Mouse (Mus musculus) ovary, postnatal 10 days (tissue): Measurements from ENCODE around the gene Ccdc28a.

Source experiments
- DNase-seq: peaks from one replicate; pipeline ENCODE4 v3.0.0; 2022; ENCODE audit warnings: low spot score

Ccdc28a gene

GRCm38 (mm10) chr10:18234560-18235401 lies at the start of gene Ccdc28a:
Ccdc28a (minus strand) TSS chr10:18234998.
- peak; percentile 90 for DNase-seq

DNA sequence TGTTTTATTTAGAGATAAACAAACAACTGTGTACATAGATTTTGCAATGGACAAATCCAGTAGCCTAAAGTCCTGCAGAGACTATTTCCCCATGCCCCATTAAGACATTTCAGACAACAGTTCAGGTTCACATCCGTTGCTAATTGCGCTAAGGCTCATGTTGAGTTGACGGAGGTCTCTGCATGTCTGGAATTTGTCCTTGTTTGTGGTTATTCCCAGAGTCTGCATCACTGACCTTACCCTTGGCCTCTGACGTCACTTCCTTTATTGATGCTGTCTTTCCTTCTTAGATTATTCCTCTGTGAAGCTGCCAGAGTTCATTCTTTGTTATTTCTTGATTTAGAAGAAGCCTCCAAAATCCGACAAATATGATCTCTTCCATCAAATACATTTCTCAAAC lies 49.2 kb upstream of the Ccdc28a start:
- DNase-seq: no peak

DNA sequence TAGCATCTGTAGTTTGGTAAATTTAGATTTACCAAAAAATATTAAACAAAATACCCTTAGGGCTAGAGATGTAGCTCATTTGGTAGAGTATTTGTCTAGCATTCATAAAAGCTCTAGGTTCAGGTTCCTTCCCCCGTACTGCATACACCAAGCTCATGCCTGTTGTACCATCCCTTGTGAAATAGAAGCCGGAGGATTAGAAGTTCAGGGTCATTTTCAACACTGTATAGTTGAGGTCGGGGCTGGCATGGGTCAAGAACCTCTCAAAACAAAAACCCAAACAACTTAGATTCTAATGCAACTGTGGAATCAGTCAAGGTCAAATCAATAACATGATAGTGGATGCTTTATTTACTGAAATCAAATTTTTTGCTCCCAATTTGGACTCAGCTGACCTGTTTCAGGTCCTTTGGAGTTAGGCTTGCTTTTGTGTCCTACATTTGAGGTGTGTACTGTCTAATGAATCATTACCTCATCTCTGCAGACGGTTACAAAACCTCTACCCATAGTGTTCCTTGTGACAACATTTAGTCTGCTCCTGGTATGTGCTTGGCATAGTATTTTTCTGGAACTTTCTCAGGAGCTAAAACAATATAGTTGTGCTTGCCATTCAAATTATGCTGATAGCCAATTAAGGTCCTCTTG lies 41.4 kb upstream of the Ccdc28a start:
- DNase-seq: no peak

- no peak for DNase-seq
Measured at GRCm38 (mm10) chr10:18251345-18251744, 16.5 kb upstream of the Ccdc28a start.

DNA sequence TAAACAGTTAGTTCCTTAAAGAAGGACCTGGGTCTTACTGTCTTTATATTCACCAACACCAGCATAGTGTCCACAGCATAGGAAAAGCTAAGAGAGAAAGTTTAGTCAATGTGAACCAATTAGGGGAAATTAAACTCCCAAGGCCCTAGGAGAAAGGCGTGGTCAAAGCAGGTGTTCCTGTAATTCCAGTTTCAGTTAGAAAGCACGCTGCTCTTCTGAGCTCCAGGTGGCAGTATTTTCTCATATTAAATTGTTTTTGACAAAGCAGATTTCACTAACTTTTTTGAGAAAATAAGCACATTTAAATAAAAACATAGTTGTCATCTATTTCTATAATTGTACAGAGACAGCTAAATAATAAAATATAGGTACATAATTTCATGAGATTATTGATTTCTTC lies 8.8 kb upstream of the Ccdc28a start:
- DNase-seq: no peak

DNA sequence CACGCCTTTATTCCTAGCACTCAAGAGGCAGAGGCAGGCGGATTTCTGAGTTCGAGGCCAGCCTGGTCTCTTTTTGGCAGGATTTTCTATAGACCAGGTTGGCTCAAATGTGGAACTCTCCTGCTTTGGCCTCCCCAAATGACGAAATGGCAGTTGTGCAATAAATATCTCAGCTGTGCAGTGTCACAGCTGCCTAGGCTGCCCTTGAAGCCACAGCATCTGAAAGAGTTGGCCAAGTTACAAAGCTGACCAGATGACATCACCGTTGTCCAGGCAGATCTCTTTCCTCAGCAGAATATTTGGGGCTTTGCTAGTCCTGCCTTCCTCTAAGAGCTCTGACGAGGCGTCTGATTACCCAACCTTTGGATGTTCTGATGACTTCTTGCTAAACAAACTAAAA lies 2.4 kb upstream of the Ccdc28a start:
- no peak for DNase-seq

DNA sequence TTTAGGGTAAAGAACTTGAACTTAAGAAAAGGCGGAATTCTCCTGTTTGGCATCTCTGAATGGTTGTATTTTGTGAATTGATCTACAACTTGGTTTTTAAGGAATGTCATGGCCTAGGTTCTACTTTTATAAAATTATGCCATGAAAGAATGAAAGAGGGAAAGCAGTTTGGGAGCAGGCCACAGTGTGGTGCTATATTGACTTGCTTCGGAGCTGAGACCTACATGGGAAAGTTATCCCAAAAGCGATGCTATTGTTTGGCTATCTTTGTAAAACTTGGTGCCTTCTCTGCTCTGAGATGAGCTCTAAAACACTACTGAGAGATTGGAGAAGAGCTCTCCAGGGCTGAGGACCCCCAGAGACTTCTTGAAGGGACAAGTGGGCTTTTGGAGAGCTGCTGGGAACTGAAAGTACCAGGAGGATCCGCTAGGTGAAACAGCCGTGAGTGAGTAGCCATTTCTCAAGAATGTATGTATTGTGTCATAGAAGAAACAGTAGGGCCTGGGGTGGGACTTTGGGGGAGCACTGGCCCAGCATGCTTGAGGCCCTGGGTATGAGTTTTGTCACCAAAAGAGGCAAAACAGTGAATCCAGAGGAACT lies 1.6 kb upstream of the Ccdc28a start:
- no peak for DNase-seq

- no peak for DNase-seq
Measured at GRCm38 (mm10) chr10:18235402-18235747, 577 bp upstream of the Ccdc28a start.

- no peak for DNase-seq
Measured at GRCm38 (mm10) chr10:18233891-18234290, 907 bp downstream of the Ccdc28a start.

- no peak for DNase-seq
Measured at GRCm38 (mm10) chr10:18224386-18224785, 10.4 kb downstream of the Ccdc28a start.

- DNase-seq: no peak
Measured at GRCm38 (mm10) chr10:18219351-18219750, 15.4 kb downstream of the Ccdc28a start.

- DNase-seq: no peak
Measured at GRCm38 (mm10) chr10:18214124-18214523, 20.7 kb downstream of the Ccdc28a start.

DNA sequence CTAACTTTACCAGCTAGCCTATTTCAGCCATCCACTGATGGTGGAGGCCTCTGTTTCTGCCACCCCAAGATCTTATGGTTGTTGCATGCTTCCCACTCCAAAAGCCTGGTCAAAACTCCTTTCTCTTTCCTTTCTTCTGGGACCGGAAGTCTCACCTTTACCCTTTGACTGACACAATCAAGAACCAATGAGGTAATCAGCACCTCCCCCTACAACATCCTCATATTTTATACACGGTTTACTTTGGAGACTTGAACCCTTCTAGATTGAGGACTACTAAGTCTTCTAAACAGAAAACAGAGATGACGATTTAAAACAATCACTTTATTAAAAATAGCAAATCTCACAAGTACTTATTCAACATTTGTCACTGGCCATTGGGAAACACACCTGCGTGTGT lies 21.4 kb downstream of the Ccdc28a start:
- DNase-seq: no peak

DNA sequence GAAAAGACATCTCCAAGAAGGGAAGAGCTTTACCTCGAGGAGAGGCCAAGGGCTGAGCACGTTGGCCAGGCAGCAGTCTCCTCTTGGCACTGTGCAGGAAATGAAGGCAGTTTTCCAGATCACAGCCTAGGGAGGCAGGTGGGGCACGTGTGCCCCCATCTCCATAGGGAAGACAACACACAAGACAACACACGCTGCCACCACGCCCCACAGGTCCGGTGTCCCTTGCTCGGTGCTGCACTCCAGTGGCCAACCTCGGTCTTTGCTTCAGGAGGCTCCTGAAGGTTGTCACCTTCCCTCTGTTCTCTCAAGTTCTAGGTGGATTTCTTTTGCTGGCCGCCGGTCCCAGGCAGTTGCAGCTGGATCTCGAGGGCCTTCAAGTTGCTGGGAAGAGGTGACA lies 24.1 kb downstream of the Ccdc28a start, which contains the start of gene Ect2l:
Gene Ect2l, minus strand, starts transcription at position 165 of the 400 bp plus-strand sequence.
- no peak for DNase-seq

GRCm38 (mm10) chr10:18210119-18210518 lies 24.7 kb downstream of the Ccdc28a start:
- DNase-seq: no peak

DNA sequence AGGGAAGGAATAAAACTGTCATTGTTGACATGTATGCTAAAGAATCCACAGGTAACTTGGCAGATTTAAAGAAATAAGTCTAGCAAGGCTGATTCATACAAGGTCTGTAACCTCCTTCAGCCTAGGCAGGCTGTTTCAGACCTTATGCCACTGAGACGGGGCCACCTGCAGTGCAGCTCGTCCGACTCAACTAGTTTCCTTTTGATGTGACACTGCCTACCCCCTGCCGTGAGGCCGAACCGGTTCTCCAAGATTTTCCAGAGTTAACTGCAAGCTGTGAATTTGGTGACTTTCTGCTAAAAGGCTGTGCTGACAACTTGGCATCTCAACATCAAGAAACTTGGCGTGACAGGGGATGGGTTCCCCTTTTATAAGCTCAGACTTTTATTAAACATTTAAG lies 30.7 kb downstream of the Ccdc28a start:
- DNase-seq: no peak

DNA sequence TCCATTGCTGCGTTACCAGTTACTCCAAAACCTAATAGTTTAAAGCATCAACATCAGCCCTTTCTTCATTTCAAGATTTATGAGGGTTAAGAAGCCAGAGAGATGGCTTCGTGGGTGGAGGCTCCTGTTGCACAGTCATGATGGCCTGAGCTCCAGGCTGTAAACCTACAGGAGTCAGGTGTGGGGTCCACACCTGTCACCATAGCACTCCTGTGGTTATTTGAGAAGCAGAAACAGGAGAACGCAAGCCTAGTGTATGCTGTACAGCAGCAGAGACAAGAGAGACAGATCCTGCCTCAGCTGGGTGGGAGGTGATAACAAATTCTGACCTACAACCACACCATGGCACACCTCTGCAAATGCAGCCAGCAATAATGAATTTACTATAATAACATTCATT lies 32.4 kb downstream of the Ccdc28a start:
- no peak for DNase-seq

GRCm38 (mm10) chr10:18200656-18201055 lies 34.1 kb downstream of the Ccdc28a start:
- DNase-seq: no peak

GRCm38 (mm10) chr10:18199919-18200318 lies 34.9 kb downstream of the Ccdc28a start:
- no peak for DNase-seq

GRCm38 (mm10) chr10:18198286-18199015 lies 36.3 kb downstream of the Ccdc28a start:
- DNase-seq: no peak

DNA sequence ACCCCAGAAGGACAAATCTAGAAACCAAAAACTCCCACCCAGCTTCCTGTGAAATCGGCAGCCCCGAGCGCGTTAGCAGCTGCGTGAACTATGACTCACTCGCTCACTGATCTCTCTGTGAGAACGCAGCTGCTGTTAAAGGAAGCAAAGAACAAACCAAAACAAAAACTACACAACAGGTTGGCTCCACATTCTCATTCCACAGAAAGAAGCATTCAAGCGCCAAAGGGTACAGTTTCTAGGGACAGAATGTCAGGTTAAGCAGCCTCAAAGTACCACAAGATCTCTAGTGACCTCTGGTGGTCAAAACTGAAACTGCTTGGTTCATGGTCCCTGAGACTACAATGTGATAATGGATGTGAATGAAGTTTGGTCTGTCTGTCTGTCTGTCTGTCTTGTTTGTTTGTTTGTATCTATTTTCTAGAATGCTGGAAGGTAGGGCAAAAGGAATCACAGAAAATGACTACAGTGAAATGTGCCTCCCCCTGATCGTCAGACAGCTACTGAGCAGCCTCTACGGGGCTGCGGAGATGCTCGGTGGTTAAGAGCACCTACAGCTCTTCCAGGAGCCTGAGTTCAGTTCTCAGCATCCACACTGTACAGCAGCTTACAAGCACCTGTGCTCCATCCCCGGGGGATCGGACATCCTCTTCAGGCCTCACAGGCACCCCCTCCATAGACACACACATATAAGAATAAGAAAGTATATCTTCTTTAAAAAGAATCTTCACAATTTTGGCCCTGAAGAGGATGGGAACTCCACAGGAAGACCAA lies 37.4 kb downstream of the Ccdc28a start:
- peak; percentile 58 for DNase-seq

- DNase-seq: no peak
Measured at GRCm38 (mm10) chr10:18194737-18195141, 40.1 kb downstream of the Ccdc28a start.
